Mouse (Mus musculus) gonadal fat pad, adult 2 months (tissue): ENCODE data around the gene Gpr179. TPM values are rescaled to one million over a fixed set of nuclear protein-coding genes. Genes with fewer than 3 reads are reported as not detected.
A peak's percentile ranks its signal among the peaks of the same experiment; 100 is the strongest.
"Not testable (repeated sequence)": the region's sequence is repeated elsewhere in the genome, so short reads cannot be mapped to it uniquely, and the experiment has no call there.

Experiments
- DNase-seq: peaks from one replicate; pipeline ENCODE4 v3.0.0-alpha.2; 2012; ENCODE audit warnings: low read depth
- polyA plus RNA-seq: library from polyadenylated mRNA; depleted of rRNA; stranded (reverse); fragments of >200 nt; gene quantifications from 2 replicates; pipeline ENCODE4 v1.2.3, GENCODE M21; 2012

Gene Gpr179
- polyA plus RNA-seq, 1 experiment: 0.76 TPM

DNA sequence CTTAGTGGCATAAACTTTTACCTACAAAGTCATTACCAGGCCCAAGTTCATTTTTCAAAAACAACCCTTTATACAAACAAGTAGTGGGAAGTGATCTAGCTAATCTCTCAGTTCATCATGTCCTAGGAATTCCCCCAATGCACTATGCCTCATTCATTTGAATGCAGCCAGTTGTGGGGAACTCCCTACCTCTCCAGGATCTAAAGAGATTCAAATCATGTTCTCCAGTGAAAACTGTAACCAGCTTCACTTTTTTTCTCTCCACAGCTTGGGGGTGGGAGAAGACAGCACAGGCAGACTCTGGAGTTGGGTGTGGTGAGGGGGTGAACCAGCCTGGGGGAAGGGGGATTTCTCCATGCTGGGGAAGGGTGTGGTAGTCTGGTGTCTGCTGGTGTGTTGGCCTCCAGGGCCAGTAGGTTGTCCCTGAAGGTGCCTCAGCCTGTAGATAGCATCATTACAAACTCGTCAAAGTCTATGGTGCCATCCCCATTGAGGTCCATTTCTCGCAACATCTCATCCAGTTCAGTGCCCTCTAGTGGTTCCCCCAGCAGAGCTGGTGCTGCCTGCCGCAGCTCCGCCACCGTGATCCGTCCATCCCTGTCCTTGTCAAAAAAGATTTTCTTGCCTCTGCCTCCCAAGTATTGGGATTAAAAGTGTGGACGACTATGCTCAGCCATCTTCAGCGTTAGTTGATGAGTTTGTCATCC, 29.8 kb downstream of the Gpr179 start:
- DNase-seq: not testable (repeated sequence)

DNA sequence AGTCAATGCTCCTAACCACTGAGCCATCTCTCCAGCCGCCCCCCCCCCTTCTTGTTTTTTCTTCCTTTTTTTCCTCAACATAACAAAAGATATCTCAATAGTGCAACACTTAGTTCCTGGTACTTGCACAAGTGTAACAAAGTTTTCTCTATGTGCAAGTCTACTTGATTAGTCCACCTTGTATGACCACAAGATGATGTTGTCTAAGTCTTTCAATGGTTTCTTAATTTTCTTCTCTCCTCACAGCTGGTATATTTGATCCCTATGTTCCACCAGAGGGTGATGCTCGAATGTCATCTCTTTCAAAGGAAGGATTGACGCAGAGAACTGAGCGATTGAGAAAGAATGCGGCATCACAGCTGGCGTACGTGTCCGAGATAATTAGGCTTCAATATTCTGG, 30.7 kb downstream of the Gpr179 start:
- no peak for DNase-seq

DNA sequence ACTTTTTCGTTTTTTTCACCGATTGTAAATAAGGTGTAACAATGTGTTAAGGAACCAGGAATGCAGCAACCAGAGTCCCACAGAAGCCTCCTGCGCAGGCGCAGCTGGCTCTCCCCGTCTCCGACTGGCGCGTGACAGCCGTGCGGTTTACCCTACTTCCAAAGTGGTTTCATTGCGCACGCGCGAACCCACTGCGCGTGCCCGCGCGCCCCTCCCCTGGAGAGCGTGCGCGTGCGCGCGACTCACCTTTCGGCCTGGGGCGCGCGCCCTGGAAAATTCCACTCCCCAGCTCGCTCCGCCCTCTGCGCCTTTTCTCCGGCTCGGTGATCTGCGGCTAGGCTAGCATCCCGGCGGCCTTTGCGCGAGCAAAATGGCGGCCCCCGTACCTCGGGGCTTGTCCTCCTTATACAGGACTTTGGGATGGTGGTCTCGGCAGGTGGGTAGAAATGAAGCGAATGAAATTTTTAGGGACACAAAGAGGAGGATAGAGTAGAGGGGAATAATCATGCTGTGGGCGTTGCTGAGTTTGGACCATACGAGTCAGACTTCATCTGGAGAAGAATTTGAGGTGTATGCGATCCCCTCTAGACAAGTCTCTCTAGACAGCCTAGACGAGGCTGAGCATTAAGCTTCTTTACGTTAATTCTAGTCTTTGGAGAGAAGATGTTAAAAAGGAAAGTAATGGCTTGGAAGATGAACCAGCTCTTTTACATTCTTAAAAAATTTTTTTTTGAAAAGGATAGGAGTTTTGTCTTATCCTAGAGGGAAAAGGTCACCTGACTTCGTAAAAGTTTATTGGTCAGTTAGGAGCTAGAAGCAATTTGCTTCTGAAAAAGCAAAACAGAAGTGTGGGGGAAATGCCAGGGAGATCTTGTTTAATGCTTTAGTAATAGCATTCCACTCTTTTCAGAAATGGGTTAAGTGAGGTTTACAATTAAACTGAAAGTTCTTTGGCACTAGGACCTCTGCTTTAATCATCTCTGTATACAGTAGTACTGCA, 36.1 kb downstream of the Gpr179 start, which contains the start of gene Mrpl45:
TSS of gene Mrpl45 (plus strand) at position 213 of the 1,000 bp plus-strand sequence.
- DNase-seq: peak; percentile 73

DNA sequence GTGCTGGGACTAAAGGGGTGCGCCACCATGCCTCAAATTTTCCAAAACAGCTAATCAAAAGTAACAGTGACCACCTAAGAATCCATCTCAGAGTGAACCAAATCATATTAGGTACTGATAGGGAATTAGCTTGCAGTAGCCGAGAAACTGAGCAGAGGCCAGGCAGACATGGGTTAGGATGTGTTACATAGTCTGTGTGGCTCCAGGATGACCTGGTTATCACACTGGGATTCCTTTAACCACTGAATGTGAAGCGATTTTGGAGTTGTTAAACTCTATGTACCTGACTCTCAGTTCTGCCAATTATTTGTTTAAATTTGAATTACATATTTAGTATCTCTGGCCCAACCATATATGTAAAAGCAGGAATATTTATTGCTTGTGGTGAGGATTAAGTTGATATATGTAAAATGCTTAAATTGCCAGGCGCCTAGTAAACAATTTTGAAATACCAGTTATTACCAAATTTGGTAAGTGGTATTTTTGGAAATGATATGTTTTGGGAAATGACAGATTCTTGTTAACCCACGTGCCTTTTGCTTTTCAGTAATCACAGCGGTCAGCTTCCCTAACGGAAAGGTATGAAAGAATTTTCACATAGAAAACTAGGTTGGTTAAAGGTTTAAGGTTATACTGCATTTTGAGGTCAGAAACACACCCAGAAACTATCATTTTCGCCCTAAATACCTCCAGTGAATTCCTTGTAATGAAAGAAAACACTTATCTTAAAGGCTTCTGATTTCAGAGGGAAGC, 37.0 kb downstream of the Gpr179 start:
- no peak for DNase-seq

DNA sequence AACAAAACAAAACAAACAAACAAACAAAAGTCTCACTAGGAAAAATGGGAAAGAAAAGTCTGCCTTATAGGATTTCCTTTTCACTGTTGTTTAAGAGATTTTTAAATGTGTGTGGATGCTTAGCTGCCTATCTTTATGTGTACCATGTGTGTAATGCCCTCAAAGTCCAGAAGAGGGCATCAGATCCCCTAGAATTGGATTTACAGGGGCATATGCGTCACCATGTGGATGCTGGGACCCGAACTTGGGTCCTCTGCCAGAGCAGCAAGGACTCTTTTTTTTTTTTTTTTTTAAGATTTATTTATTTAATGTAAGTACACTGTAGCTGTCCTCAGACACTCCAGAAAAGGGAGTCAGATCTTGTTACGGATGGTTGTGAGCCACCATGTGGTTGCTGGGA, 37.8 kb downstream of the Gpr179 start:
- DNase-seq: no peak

DNA sequence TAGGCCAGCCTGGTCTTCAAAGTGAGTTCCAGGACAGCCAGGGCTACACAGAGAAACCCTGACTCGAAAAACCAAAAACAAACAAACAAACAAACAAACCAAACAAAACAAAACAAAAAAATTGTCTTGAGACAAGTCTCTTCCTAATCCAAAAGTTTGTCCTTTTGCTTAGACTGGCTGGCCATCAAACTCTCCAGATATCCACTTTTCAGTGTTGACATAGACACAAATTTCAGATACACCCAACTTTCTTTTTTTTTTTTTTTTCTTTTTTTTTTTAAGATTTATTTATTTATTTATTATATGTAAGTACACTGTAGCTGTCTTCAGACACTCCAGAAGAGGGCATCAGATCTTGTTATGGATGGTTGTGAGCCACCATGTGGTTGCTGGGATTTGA, 39.0 kb downstream of the Gpr179 start:
- not testable (repeated sequence) for DNase-seq

DNA sequence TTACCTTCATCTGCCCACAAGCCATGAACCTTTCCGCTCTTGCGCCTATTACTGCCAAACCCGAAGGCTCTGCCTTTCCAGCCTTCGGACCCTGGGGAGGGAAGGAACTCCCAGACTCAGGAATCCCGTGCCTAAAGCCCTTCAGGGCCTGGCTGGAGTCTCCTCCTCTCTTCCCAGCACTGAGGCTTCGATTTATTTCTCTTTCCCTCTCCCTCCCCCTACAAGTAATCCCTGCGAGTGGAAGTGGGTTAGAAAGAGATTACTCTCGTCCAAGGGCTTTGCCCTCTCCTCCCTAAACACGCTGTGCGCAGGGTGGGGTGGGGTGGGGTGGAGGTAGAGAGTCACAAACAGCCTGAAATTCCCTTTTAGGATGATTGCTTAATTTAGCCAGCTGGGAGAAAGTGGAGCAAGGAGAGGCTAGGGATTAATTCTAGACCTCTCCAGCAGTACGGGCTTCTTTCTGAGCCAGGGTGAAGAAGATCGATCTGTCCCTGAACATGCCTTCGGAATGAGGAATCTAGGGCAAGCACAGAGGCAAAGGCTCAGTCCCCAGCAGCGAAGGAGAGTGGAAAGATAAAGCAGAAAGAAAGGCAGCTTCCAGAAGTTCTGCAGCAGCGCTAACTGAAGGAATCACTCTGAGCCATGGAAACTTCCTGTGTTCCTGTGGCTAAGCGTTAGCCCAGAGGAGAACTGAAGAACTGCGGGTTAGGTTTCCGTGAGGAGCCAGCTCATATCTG, 40.8 kb downstream of the Gpr179 start:
- no peak for DNase-seq

DNA sequence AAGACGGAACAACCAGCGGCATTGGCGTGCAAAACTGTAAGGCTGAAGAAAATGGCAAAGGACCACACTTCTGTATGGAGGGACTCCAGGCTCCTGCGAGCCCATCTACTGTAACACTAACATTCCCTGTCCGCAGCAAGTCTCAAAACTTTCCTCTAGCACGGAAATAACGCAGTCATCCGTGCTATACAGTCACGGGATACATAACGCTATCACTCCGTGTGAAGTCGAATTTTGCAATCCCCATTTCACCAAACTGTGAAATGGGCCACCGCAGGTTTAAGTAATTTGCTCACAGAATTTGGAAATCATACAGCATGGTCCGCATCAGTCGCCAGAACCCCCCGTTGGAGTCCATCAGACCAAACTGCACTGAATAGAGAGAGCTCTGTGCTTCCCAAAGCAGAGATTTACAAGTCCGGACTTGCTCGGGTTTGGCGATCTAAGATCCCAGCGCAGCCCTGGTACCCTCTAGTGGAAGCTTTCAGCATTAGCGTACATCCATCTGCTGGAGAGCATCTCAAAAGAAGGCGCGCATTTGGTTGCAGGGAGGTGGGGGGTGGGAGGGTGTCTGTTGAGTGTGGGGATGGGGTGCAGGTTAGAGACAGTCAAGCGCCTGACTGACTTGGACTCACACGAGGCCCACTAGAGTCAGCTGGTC, 41.8 kb downstream of the Gpr179 start:
- DNase-seq: no peak

DNA sequence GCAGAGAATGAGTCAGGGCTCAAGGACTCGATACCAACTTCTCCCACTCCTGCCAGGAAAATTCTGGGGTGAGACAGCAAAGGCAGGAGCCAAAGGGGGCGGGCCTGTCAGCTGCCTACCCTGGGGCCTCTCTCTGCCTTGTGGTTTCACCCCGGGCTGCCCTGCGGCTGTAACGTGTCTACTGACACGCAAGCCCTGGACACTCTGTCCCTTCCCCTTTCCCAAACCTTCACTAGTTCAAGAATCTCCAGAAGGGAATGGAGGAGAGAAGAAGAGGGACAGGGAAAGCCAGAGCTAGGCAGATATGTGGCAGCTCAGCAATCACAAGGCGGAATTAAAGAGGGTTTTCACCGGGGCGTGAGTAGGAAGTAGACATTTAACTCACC, 42.4 kb downstream of the Gpr179 start:
- no peak for DNase-seq

DNA sequence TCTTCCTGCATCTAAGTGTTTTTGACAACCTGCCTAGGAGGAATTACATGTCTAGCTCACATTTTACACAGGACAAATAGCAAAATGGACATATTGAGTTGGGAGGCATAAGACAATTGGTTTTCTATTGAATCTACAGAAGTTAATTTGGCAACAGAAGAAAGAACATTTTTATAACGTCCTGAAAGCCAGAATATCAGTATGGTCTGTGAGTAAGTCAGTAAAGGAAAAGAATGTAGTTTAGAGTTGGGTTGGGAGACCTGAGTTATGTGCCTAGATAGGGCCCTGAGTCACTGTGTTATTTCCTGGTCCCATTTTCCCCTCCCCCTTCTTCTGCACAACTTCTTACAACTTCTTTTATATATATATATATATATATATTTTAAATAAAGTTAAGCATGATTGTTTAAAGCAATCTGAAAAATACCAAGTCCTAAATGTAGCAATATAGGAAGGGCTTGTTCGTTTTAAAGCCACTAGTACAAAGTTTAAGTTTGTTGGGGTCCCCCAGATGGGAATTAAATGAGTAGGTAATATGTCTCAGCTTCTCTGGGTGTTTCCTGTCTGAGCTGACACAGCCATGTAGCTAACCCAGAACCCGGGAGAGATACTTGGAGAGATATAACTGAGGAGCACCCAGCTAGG, 42.9 kb downstream of the Gpr179 start:
- DNase-seq: no peak

DNA sequence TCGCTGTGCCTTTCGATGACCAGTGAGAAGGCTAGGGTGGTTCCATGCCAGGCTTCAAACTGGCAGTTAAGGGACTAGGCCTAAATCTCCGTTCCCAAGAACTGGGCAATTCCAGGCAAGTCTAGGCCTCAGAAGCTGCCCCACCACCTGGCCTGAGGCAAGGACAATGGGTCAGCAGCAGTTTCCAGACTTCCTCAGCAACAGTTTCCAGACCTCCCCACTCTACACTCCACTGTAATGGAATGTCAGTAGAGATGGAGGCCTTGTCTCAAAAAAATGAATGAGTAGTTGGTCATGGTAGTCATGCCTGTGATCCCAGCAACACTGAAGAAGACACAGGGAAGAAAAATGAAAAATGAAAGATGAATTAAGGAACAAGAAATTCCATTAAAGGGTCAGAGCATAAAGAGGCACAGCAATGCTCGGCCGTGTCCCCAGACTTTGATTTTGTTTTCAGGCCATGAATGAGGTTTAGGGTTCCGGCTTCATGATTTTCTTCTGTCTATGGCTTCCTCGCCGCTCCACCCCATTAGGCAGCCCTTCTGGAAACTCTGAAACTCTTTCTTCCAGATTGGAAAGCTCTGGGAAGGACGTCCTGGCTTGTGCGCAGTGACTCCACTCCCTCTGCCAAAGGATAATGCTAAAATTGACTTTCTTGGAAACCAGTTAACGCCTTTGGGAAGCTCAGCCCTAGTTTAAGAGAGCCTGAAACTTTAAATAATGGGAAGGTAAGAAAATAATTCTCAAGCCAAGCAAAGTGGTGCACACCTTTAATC, 44.4 kb downstream of the Gpr179 start:
- no peak for DNase-seq

DNA sequence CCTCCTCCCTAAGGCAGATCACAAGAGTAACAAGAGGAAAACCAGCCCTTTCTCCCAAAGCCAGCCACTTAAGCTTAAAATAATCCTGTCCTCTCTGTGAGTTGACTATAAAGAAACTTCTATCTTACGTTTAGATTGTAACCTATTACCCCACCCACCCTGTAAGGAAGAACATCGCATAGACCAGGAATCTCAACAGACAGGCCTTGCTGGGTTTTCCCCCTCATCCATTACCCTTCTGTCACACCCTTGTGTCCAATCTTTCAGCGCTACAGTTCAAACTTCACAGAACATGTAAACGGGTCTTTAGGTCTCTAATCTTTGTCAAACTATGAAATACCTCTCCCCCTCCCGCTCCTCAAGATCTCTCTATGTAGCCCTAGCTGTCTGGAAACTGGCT, 47.2 kb downstream of the Gpr179 start:
- no peak for DNase-seq

DNA sequence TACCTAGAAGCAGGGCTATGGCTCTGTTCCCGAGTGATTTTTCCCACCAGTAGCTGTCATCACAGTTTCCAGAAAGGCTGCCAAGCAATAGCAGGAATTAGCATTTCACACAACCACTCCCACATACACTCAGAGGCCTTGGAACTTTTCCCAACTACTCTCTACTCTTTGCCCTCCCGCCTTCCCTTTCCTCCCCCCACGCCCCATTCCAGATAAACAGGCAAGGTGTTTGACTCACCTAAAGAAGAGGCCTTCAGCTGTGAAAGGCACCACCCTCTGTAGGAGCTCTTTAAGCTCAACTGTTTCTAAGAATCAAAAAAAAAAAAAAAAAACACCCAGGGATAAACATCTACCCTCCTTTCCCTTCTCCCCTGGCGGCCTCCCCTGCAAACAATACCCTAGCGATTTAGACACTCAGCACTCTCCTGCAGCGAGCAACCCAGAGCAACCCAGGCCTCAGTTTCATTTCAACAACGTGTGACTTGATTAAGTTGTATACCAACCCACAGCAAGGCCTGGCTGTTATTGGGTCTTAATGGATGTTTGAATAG, 49.6 kb downstream of the Gpr179 start:
- DNase-seq: no peak

DNA sequence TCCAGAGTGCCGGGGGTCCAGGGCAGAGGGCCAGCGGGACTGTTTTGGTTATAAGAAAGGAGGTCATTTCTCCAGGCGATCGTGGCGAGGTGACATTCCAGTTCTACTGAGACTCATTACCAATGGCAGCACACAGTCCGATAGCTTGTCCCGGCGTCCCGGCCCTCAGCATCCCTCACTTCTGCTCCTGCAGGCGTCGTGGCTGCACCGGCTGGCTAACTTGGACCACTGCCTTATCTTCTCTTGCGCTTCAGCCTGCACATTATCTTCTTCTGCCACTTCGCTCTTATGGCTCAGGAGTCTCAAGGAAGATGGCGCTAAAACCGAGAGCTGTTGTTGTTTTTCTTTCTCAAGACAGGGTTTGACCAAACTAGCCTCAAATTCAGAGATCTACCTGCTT, 50.5 kb downstream of the Gpr179 start:
- no peak for DNase-seq

DNA sequence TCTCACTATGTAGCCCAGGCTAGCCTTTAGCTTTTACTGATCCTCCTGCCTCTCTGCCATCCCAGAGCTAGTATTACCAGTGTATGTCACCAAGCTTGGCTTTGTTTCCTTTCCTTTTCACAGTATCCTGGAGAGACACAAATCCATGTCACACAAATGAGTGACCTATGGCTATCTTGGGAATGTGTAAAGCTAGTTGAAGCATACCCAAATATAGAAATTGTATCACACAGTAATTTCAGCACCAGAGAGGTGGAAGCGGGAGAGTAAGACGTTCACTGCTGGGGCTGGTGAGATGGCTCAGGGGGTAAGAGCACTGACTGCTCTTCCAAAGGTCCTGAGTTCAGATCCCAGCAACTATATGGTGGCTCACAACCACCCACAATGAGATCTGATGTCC, 51.9 kb downstream of the Gpr179 start:
- no peak for DNase-seq

DNA sequence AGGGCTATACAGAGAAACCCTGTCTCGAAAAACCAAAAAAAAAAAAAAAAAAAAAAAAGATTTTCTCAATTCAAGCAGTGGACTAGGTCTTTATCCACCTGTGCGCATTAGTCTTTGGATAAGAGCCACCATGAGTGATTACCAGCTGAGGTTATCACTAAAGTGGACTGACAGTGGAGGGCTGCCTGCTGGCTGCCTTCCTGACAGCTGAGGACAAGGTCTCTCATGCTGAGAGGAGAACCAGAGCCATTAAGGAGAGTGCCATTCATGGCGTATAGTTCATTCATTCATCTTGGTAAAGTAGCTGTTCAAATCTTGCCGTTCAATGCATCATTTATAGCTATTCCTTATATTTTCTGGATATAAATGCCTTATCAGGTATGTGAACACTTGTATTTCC, 55.3 kb downstream of the Gpr179 start:
- no peak for DNase-seq

DNA sequence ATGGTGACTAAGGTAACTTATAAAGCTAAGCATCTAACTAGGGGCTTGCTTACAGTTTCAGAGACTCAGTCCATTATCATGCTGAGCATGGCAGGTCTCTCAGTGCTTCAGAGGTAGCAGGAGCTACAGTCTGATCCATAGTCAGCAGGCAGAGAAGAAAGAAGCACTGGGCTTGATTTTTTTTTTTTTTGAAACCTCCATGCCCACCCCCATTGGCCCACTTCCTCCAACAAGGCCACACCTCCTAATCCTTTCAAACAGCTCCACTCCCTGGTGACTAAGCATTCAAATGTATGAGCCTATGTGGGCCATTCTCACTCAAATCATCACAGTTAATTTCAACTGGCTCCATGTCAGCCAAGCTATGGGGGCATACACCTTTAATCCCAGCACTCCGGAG, 59.1 kb downstream of the Gpr179 start:
- no peak for DNase-seq

DNA sequence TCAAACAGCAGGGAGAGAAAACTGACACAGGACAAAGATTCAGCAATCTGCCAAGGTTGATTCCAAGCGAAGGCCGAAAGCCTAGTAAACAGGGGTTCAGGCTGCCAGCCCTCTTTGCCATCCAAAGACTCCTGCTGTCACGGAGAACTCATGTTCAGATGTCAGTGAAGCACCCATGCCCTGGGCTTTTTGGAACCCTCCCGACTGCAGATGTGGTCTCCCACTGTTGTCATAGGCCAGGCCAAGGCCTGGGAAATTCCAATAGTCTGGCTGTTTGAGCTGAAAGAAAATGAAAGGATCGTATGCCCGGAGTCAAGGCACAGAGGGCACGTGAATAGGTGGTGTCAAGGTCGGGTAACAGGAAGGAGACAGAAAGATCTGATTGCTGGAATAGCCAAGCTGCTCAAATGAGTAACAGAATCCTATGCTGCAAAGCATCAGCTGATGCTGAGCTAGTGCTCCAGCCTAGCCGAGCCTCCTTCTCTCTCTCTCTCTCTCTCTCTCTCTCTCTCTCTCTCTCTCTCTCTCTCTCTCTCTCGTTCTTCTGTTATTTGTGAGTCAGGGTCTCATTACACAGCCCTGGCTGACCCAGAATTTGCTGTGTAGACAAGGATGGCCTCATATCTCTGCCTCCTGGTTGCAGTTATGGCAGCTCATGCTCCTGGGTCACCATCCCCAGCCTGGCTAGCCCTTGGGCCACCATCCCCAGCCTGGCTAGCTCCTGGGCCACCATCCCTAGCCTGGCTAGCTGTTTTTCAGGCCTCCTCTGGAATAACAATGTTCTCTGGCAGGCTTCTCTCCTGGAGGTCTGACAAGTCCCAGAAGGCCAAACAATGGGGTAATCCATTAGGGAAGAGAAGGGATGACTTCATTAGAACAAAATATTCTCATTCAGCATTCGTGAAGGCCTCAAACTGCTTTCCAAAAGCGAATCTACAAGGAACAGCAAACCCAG, 62.3 kb downstream of the Gpr179 start:
- no peak for DNase-seq
